Mouse (Mus musculus) liver, adult (tissue): ENCODE measurements around the gene Tgfbr1.

ENCODE experiments used
- GATA4 ChIP-seq: IDR thresholded peaks from 2 replicates; pipeline ENCODE4 v1.6.1; 2014; ENCODE audit warnings: mild to moderate bottlenecking, low read length; ENCODE audit not compliant: insufficient replicate concordance

Tgfbr1 gene

GRCm38 (mm10) chr4:47382426-47382825, 29.4 kb downstream of the Tgfbr1 start:
- no peak for TF ChIP-seq GATA4

- TF ChIP-seq GATA4: no peak
Observed at GRCm38 (mm10) chr4:47396251-47396650, 43.2 kb downstream of the Tgfbr1 start.

- no peak for TF ChIP-seq GATA4
Observed at GRCm38 (mm10) chr4:47397951-47398687, 45.1 kb downstream of the Tgfbr1 start.

- no peak for TF ChIP-seq GATA4
Observed at GRCm38 (mm10) chr4:47399824-47400223, 46.8 kb downstream of the Tgfbr1 start.

GRCm38 (mm10) chr4:47400314-47400713, 47.3 kb downstream of the Tgfbr1 start:
- TF ChIP-seq GATA4: no peak

- TF ChIP-seq GATA4: no peak
Observed at GRCm38 (mm10) chr4:47402200-47402599, 49.2 kb downstream of the Tgfbr1 start.

- no peak for TF ChIP-seq GATA4
Observed at GRCm38 (mm10) chr4:47404536-47404935, 51.5 kb downstream of the Tgfbr1 start.

GRCm38 (mm10) chr4:47407161-47407560, 54.1 kb downstream of the Tgfbr1 start:
- TF ChIP-seq GATA4: no peak

- TF ChIP-seq GATA4: no peak
Observed at GRCm38 (mm10) chr4:47417871-47418270, 64.8 kb downstream of the Tgfbr1 start.

GRCm38 (mm10) chr4:47419268-47419973, 66.4 kb downstream of the Tgfbr1 start:
- TF ChIP-seq GATA4: no peak

- TF ChIP-seq GATA4: no peak
Observed at GRCm38 (mm10) chr4:47420191-47420590, 67.2 kb downstream of the Tgfbr1 start.

- no peak for TF ChIP-seq GATA4
Observed at GRCm38 (mm10) chr4:47422194-47422593, 69.2 kb downstream of the Tgfbr1 start.

- TF ChIP-seq GATA4: no peak
Observed at GRCm38 (mm10) chr4:47422946-47423345, 69.9 kb downstream of the Tgfbr1 start.

- TF ChIP-seq GATA4: no peak
Observed at GRCm38 (mm10) chr4:47424376-47424775, 71.4 kb downstream of the Tgfbr1 start.

GRCm38 (mm10) chr4:47425247-47425830, 72.3 kb downstream of the Tgfbr1 start:
- TF ChIP-seq GATA4: no peak

GRCm38 (mm10) chr4:47427606-47428005, 74.6 kb downstream of the Tgfbr1 start:
- TF ChIP-seq GATA4: no peak
